In the genomic region with DNA sequence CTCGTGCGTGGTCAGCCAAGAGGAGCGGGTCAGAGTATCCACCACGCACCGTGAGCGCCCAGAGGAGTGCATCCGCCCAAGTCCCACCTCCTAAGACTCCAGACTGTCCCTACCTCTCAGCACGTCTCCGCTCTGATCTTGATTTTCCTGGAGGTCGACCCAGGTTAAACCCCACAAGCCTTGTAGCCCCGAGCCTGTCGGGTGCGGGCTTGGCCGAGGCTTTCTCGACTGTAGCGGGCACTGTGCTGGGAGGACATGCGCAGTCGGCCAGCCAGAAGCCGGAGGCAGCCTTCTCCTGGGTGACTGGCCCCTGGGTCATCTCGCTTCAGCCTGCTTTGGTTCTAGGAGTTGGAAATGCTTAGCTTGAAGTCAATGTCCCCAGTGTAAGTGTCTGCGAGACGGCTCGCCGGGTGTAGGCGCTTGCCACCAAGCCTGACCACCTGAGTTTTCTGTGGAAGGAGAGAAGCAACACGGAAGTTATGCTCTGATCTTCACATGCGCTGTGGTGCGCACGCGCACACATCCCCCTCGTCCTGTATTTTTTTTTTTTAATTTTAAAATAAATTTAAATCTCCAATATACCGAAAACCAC, we compare ENCODE assay signal across 9 mouse cellular contexts. TPM values are rescaled to one million over a fixed set of nuclear protein-coding genes. Genes with fewer than 3 reads are reported as not detected.
A peak's percentile ranks its signal among the peaks of the same experiment; 100 is the strongest.
DNase-seq lines count a peak whose midpoint lies in the region; ATAC-seq and TF ChIP-seq lines count a peak whose summit lies in the region.
"Had no signal": no experiment of that assay in that cellular context is flagged by ENCODE, and none has a peak within 500 bp of the region (broad histone marks: within the 10 kb centered on the region; RNA-seq: fewer than 3 reads in every experiment).

No protein-coding gene starts in this region.

- 0 out of 4 replicates have a peak, but pooled peaks of 1 of the 2 experiments have one; percentile 1 for TF ChIP-seq EP300 in MEL (IDR thresholded peaks at IDR 0.05; ENCODE audit: low read depth in 1 of 2, low read length in 2 of 2)
- TF ChIP-seq EP300 in stomach, postnatal 0 days (optimal IDR thresholded peaks at IDR 0.05) = no peak

- peaks cover 30% of the 10 kb centered on the region for H3K4me1 ChIP-seq in erythroblast, embryonic 14.5 days (ENCODE audit: control insufficient read depth)
- peaks cover 0 to 18% of the 10 kb centered on the region in 2 experiments; a peak in 3 of 4 replicates for H3K4me1 ChIP-seq in MEL (ENCODE audit: control insufficient read depth in 1 of 2, insufficient read depth in 2 of 2, low read length in 2 of 2)
- peaks cover 21% of the 10 kb centered on the region for H3K4me1 ChIP-seq in embryonic facial prominence, embryonic 10.5 days
- peaks cover 10% of the 10 kb centered on the region; the same call in 1 of the 2 replicates for H3K4me1 ChIP-seq in hindbrain, embryonic 12.5 days
- H3K4me1 ChIP-seq in midbrain, embryonic 15.5 days = peaks cover 11% of the 10 kb centered on the region
- peaks cover 5% of the 10 kb centered on the region for H3K4me1 ChIP-seq in stomach, postnatal 0 days (replicated peaks; ENCODE audit: control insufficient read depth, insufficient read depth)

- peak; percentile 88 for DNase-seq in MEL (ENCODE audit: low read depth, low spot score)
- DNase-seq in embryonic facial prominence, embryonic 10.5 days (ENCODE audit: low spot score) = peak; percentile 67
- peak; percentile 47 to 52 for DNase-seq in left cerebral cortex, postnatal 25 days (ENCODE audit: low spot score in 2 of 2)
- DNase-seq in stomach, postnatal 0 days (ENCODE audit: low spot score) = peak; percentile 53

- no peak for TF ChIP-seq CTCF in MEL (IDR thresholded peaks at IDR 0.05 in 2 of 3, conservative IDR thresholded peaks at IDR 0.05 in 1 of 3; ENCODE audit: control insufficient read depth in 1 of 3, insufficient read depth in 1 of 3, low read depth in 2 of 3, low read length in 3 of 3, poor library complexity in 1 of 3, severe bottlenecking in 1 of 3)
- no peak for TF ChIP-seq CTCF in stomach, postnatal 0 days (IDR thresholded peaks at IDR 0.05; ENCODE audit: low read depth)

- peaks cover 14% of the 10 kb centered on the region for H3K27me3 ChIP-seq in erythroblast, embryonic 14.5 days (ENCODE audit: control insufficient read depth)
- H3K27me3 ChIP-seq in MEL (ENCODE audit: control insufficient read depth in 1 of 2, insufficient read depth in 2 of 2, low read length in 2 of 2) = no peaks in the 10 kb centered on the region
- H3K27me3 ChIP-seq in embryonic facial prominence, embryonic 10.5 days (replicated peaks; ENCODE audit: low read depth, poor library complexity, severe bottlenecking) = peaks cover 19% of the 10 kb centered on the region
- H3K27me3 ChIP-seq in hindbrain, embryonic 12.5 days = peaks cover 7% of the 10 kb centered on the region; the same call in 1 of the 2 replicates
- H3K27me3 ChIP-seq in midbrain, embryonic 15.5 days (replicated peaks) = peaks cover 6% of the 10 kb centered on the region; the same call in 1 of the 2 replicates
- H3K27me3 ChIP-seq in stomach, postnatal 0 days (ENCODE audit: control insufficient read depth, insufficient read depth, low read length) = no peaks in the 10 kb centered on the region

- 18% methylated on average over 32 of the region's 32 CpGs for WGBS in embryonic facial prominence, embryonic 10.5 days
- 18% methylated on average over 32 of the region's 32 CpGs for WGBS in hindbrain, embryonic 12.5 days
- WGBS in midbrain, embryonic 15.5 days = 18% methylated on average over 32 of the region's 32 CpGs
- WGBS in stomach, postnatal 0 days = 21% methylated on average over 32 of the region's 32 CpGs

- H3K9ac ChIP-seq in MEL (ENCODE audit: control insufficient read depth, low read depth, low read length, poor library complexity, severe bottlenecking) = peak overlapping the region; percentile 94
- peak overlapping the region; percentile 61 for H3K9ac ChIP-seq in hindbrain, embryonic 12.5 days
- H3K9ac ChIP-seq in midbrain, embryonic 15.5 days = peak overlapping the region; percentile 57
- peak overlapping the region; percentile 69 for H3K9ac ChIP-seq in stomach, postnatal 0 days (ENCODE audit: low read length)

- ATAC-seq in erythroblast, adult 5-6 weeks (replicated peaks; ENCODE audit: low FRiP score, poor library complexity, severe bottlenecking) = no peak
- peak; percentile 57 for ATAC-seq in hindbrain, embryonic 12.5 days (ENCODE audit: low FRiP score)
- ATAC-seq in midbrain, embryonic 15.5 days (replicated peaks) = peak; percentile 80
- peak; percentile 2; the same call in 1 of the 2 replicates for ATAC-seq in stomach, postnatal 0 days (ENCODE audit: low FRiP score, low TSS enrichment)

- no peaks in the 10 kb centered on the region for H3K36me3 ChIP-seq in erythroblast, embryonic 14.5 days (ENCODE audit: control insufficient read depth)
- peaks cover 0 to 11% of the 10 kb centered on the region in 2 experiments; a peak in 2 of 4 replicates for H3K36me3 ChIP-seq in MEL (ENCODE audit: control insufficient read depth in 1 of 2, insufficient read depth in 2 of 2, low read length in 2 of 2)
- H3K36me3 ChIP-seq in embryonic facial prominence, embryonic 10.5 days (replicated peaks) = no peaks in the 10 kb centered on the region
- H3K36me3 ChIP-seq in hindbrain, embryonic 12.5 days = no peaks in the 10 kb centered on the region
- no peaks in the 10 kb centered on the region for H3K36me3 ChIP-seq in midbrain, embryonic 15.5 days (replicated peaks)
- H3K36me3 ChIP-seq in stomach, postnatal 0 days (ENCODE audit: control insufficient read depth, insufficient read depth, low read length) = no peaks in the 10 kb centered on the region

- intact Hi-C loops in left cerebral cortex, postnatal 25 days (cut with DNase I) = loop anchor here (2.0 to 5.0 kb wide), 2 partner anchors 97 to 153 kb away; a partner anchor contains a TSS

- no peak for TF ChIP-seq RAD21 in MEL (IDR thresholded peaks at IDR 0.05; ENCODE audit: low read depth, low read length)

- TF ChIP-seq POLR2A in MEL (IDR thresholded peaks at IDR 0.05; ENCODE audit: control insufficient read depth in 1 of 2, insufficient read depth in 1 of 2, low read depth in 1 of 2, low read length in 2 of 2, poor library complexity in 1 of 2) = peak; percentile 67 to 83

- H3K79me2 ChIP-seq in MEL (ENCODE audit: control insufficient read depth, insufficient read depth, low read length, poor library complexity) = peaks cover 5% of the 10 kb centered on the region; the same call in 1 of the 2 replicates

- peak overlapping the region; percentile 89 for H3K4me2 ChIP-seq in hindbrain, embryonic 12.5 days (replicated peaks)
- peak overlapping the region; percentile 99 for H3K4me2 ChIP-seq in midbrain, embryonic 15.5 days
- peak overlapping the region; percentile 95 for H3K4me2 ChIP-seq in stomach, postnatal 0 days (replicated peaks; ENCODE audit: low read depth)

- peak overlapping the region; percentile 94 for H3K27ac ChIP-seq in MEL (ENCODE audit: control insufficient read depth, low read depth, low read length)
- H3K27ac ChIP-seq in embryonic facial prominence, embryonic 10.5 days (replicated peaks) = peak overlapping the region; percentile 65
- no peak overlapping the region for H3K27ac ChIP-seq in hindbrain, embryonic 12.5 days
- no peak overlapping the region for H3K27ac ChIP-seq in midbrain, embryonic 15.5 days
- H3K27ac ChIP-seq in stomach, postnatal 0 days (replicated peaks) = no peak overlapping the region

- no peaks in the 10 kb centered on the region for H3K9me3 ChIP-seq in erythroblast, embryonic 14.5 days (ENCODE audit: control insufficient read depth, low read length)
- H3K9me3 ChIP-seq in MEL (replicated peaks; ENCODE audit: insufficient read depth, low read length) = no peaks in the 10 kb centered on the region
- no peaks in the 10 kb centered on the region for H3K9me3 ChIP-seq in embryonic facial prominence, embryonic 10.5 days
- no peaks in the 10 kb centered on the region for H3K9me3 ChIP-seq in hindbrain, embryonic 12.5 days (replicated peaks)
- H3K9me3 ChIP-seq in midbrain, embryonic 15.5 days = no peaks in the 10 kb centered on the region
- no peaks in the 10 kb centered on the region for H3K9me3 ChIP-seq in stomach, postnatal 0 days (ENCODE audit: control insufficient read depth, low read length)

- peak overlapping the region; percentile 65 for H3K4me3 ChIP-seq in erythroblast, embryonic 14.5 days (replicated peaks)
- H3K4me3 ChIP-seq in MEL (ENCODE audit: control insufficient read depth in 1 of 2, insufficient read depth in 1 of 2, low read depth in 2 of 2, low read length in 2 of 2) = peak overlapping the region; percentile 69 to 82
- H3K4me3 ChIP-seq in embryonic facial prominence, embryonic 10.5 days = peak overlapping the region; percentile 67
- peak overlapping the region; percentile 46 for H3K4me3 ChIP-seq in hindbrain, embryonic 12.5 days
- H3K4me3 ChIP-seq in midbrain, embryonic 15.5 days = peak overlapping the region; percentile 50
- H3K4me3 ChIP-seq in stomach, postnatal 0 days (ENCODE audit: low read depth, low read length) = peak overlapping the region; percentile 48

TF ChIP-seq in MEL, 35 proteins besides CTCF, POLR2A, EP300 and RAD21 (continues in another document):
- TF ChIP-seq ZC3H11A (IDR thresholded peaks at IDR 0.05; ENCODE audit: low read depth, low read length) = no peak
- TF ChIP-seq MAZ (IDR thresholded peaks at IDR 0.05; ENCODE audit: low read depth, low read length) = peak; percentile 6; the same call in 1 of the 2 replicates
- peak; percentile 55; the same call in 1 of the 2 replicates for TF ChIP-seq ZMIZ1 (IDR thresholded peaks at IDR 0.05; ENCODE audit: low read depth, low read length)
- TF ChIP-seq MEF2A (IDR thresholded peaks at IDR 0.05; ENCODE audit: extremely low read depth, insufficient replicate concordance, low read depth, low read length, poor library complexity, severe bottlenecking) = no peak
- TF ChIP-seq TBP (IDR thresholded peaks at IDR 0.05; ENCODE audit: low read depth, low read length) = peak; percentile 71; the same call in 1 of the 2 replicates
- no peak for TF ChIP-seq MAFK (IDR thresholded peaks at IDR 0.05; ENCODE audit: borderline replicate concordance, low read depth, low read length)
- peak; percentile 79 for TF ChIP-seq NRF1 (IDR thresholded peaks at IDR 0.05; ENCODE audit: insufficient read depth, low read depth, low read length, poor library complexity, severe bottlenecking)
- TF ChIP-seq BHLHE40 (IDR thresholded peaks at IDR 0.05; ENCODE audit: borderline replicate concordance, low read depth, low read length) = no peak

RNA-seq across cellular contexts. Expression of a gene that starts 50.2 kb away (rescaled TPM):
- polyA plus RNA-seq in erythroblast, embryonic 14.5 days (2012) = not detected in 2 replicates
- not detected in 2 replicates for total RNA-seq in erythroblast, adult 5-6 weeks (2015; ENCODE audit: low replicate concordance)
- total RNA-seq in erythroblast, adult 5-6 weeks (2017; ENCODE audit: low replicate concordance) = 0.34 TPM in 1 of 2 replicates, not detected in the other
- total RNA-seq in MEL (2012; rRNA removed) = not detected in 2 replicates
- polyA plus RNA-seq in MEL (2012; ENCODE audit: insufficient read depth in 1 of 2, insufficient read length in 2 of 2, low read depth in 1 of 2, low replicate concordance in 2 of 2, missing spikeins in 1 of 2) = not detected
- polyA plus RNA-seq in embryonic facial prominence, embryonic 10.5 days (2016; fragmentation: Nextera tagmentation; extraction: Ambion mirVana) = 0.20 and 0.31 TPM in 2 replicates
- 1.8 and 2.8 TPM in 2 replicates for polyA plus RNA-seq in hindbrain, embryonic 12.5 days (2016; fragmentation: Nextera tagmentation; extraction: Ambion mirVana)
- 10 to 100 TPM; 47.6 to 50.6 TPM for total RNA-seq in left cerebral cortex, postnatal 25 days (2021)
- 7.7 and 8.8 TPM in 2 replicates for polyA plus RNA-seq in midbrain, embryonic 15.5 days (2015; fragmentation: Nextera tagmentation; extraction: Ambion mirVana)
- 0.34 and 0.54 TPM in 2 replicates for polyA plus RNA-seq in stomach, postnatal 0 days (2015; fragmentation: Nextera tagmentation; extraction: Ambion mirVana)
- polyA plus RNA-seq: Patski had no signal

Comparison
In these comparisons a context has a peak if more than half of its experiments do, and no peak if none do; other contexts are left out.
1. H3K27ac ChIP-seq: peak in MEL (single experiment) and embryonic facial prominence, embryonic 10.5 days (single experiment); none in hindbrain, embryonic 12.5 days (single experiment), midbrain, embryonic 15.5 days (single experiment) and stomach, postnatal 0 days (single experiment).
2. Peak in every context shown above with its lines, with median percentiles within 50 percentile points of each other: H3K4me3 ChIP-seq, DNase-seq, H3K9ac ChIP-seq and H3K4me2 ChIP-seq.